Mouse (Mus musculus): ENCODE measurements around the gene Rpl7l1. TPM values are rescaled to one million over a fixed set of nuclear protein-coding genes. Genes with fewer than 3 reads are reported as not detected.
"Not testable (repeated sequence)": the region's sequence is repeated elsewhere in the genome, so short reads cannot be mapped to it uniquely, and the experiment has no call there.

Rpl7l1 gene
- total RNA-seq (2021) = 10 to 100 TPM; 59.4 to 70.8 TPM
- long read RNA-seq, experiment 1, transcript Rpl7l1-201 (7 exons, 2,606 nt) = major isoform, 56 of 100 reads
- long read RNA-seq, experiment 1, partial matches to known transcripts = 11 of 100 reads
- long read RNA-seq, experiment 1, other reads (novel, unspliced or antisense) = 33 of 100 reads
- long read RNA-seq, experiment 2, transcript Rpl7l1-201 (7 exons, 2,606 nt) = major isoform, 45 of 80 reads
- long read RNA-seq, experiment 2, partial matches to known transcripts = 9 of 80 reads
- long read RNA-seq, experiment 2, other reads (novel, unspliced or antisense) = 26 of 80 reads

DNA sequence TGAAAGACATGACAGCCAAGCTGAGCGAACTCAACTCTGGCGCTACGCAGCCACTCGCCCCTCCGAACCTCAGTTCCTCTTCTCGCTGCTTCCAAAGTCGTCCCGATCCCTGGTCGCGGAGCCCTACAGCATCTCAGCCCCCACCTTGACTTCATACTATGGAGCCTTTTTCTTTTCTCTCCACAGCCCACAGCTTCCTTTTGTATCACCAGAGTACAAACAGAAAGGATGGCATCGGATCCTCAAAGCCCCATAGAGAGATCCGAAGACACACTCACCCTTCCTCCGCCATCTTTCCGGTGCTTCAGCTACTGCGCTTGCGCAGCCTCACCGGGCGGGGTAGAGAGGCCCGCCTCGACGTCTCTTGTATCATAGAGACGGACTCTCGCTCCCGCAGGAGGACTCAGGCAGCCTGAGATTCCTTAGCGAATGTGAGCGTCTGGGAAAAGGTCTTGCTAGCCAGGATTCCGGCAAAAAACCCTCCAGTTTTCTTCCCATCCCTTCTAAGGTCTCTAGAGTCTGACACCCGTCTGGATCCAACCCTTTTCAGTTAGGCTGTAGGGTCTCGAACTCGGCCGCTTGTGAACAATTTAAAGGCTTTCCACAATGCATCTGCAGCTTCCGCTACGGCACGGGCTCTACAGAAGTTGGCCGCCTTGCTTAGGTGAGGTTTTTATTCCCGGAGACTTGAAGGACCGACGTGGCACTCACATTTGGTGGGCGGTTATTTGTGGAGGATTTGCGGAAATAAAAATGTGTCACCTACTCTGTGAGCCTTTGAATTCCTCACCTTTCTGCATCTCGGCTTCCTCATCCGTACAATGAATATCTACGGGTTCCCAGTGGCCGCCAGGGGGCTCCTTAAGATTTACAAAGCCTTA, at the start of gene Rpl7l1:
Gene Rpl7l1 (minus strand): TSS at position 332 of the 881 bp plus-strand sequence.
- peak; percentile 90 for DNase-seq

- DNase-seq = no peak
These were observed 47.5 kb upstream of the Rpl7l1 start for GRCm38 (mm10) chr17:46829856-46830535.

GRCm38 (mm10) chr17:46828935-46829334, 46.5 kb upstream of the Rpl7l1 start:
- DNase-seq = no peak

DNA sequence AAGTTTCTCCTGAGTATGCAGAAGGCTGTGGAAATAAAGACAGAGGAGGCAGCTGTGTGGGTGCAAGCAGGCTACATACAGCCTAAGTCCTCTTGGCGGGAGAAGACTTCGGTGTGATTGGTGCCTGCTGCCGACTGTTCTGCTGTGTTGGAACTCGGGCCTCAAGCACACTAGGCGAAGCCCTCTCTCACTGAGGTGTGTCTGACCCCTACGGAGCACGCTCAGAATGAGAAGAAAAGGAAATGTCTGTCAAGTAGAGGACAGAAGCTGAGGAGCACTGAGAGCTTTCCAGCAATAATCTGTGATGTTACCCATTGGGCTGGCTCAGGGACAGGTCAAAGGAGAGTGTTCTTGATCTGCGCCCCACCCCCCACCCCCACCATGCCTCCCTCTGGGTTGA, 40.6 kb upstream of the Rpl7l1 start:
- no peak for DNase-seq

DNA sequence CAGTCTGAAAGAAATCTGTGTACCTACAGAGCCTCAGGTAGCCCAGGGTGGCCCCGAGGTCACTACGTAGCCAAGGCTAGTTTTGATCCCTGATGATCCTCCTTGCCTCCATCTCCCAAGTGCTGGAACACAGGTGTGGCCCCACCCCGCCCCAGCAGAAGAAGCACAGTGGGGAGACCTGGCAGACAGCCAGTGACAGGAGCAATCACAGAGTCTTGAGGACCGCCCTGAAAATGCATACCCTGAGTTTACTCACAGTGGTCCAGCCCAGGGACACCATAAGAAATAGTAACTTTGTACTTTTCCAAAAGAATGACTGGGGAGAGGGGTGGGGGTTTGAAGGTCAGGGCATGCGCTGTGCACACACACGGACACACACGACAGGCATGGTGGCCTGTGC, 38.2 kb upstream of the Rpl7l1 start:
- DNase-seq = no peak

- DNase-seq = no peak
These were observed 35.3 kb upstream of the Rpl7l1 start for GRCm38 (mm10) chr17:46817734-46818158.

- no peak for DNase-seq
These were observed 33.8 kb upstream of the Rpl7l1 start for GRCm38 (mm10) chr17:46816306-46816705.

- DNase-seq = no peak
These were observed 32.0 kb upstream of the Rpl7l1 start for GRCm38 (mm10) chr17:46814497-46814896.

DNA sequence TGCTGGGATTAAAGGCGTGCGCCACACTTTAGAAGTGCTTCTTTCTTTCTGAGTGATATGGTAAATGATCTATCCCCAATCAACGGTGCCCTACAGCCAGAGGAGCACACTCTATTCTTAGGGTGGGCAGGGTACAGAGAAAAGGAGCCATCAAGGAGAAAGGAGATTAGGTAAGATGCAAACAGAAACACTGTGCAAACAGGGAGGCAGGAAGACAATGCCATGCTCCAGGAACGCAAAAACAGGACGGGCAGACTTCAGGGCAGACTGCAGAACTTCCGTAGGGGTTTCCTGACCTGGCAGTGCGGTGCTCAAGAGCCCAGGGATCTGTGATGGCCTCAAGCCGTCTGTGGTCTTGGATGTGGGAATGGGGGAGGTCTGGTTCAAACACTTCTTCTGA, 31.2 kb upstream of the Rpl7l1 start:
- DNase-seq = no peak

GRCm38 (mm10) chr17:46812442-46812841, 30.0 kb upstream of the Rpl7l1 start:
- no peak for DNase-seq

DNA sequence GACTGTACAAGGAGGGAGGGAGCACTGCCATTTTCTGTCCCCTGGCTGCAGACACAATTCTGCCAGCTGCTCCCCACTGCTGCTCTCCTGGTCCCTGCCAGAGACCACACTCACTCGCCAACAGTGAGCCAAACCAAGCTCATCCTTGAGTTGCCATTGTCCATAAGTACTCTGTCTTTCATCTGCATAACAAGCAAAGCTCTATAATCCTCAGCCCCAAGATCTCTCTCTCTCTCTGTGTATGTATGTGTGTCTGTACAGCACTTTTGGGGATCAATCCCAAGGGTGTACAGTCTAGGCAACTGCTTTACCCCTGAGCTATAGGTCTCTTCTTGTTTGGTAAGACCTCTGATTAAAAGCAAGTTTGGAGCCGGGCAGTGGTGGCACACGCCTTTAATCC, 28.2 kb upstream of the Rpl7l1 start:
- DNase-seq = no peak

DNA sequence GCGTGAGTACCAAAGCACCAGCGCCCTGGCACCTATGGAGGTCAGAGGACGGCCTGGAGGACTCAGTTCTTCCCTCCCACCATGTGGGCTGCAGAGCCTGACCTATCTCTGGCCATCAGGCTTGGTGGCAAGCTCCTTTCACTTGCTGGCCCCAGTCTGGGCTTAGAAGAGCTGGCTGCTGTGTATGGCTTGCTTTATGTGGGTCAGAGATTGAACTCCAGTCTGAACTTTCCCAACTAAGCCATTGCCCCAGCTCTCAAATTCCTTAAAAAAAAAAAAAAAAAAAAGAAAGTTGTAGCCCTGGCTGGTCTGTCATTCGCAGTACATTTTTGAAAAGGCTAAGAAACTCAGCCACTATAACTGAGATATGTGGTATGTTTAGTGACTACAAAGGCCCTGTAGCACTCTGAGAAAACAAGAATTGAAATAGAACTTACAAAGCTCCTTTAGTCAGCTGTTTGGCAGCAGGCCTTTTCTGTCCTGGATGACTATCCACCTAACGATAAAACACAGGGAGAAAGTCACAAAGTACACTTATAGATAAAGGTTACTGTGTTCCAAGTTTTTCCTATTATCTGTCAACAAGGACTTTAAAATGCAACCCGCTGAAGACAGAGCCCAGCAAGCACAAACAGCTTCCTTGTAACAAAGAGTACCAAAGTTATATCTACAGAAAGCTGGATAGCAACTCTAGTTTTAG, 26.8 kb upstream of the Rpl7l1 start:
- DNase-seq = no peak

- no peak for DNase-seq
These were observed 25.9 kb upstream of the Rpl7l1 start for GRCm38 (mm10) chr17:46808376-46808775.

DNA sequence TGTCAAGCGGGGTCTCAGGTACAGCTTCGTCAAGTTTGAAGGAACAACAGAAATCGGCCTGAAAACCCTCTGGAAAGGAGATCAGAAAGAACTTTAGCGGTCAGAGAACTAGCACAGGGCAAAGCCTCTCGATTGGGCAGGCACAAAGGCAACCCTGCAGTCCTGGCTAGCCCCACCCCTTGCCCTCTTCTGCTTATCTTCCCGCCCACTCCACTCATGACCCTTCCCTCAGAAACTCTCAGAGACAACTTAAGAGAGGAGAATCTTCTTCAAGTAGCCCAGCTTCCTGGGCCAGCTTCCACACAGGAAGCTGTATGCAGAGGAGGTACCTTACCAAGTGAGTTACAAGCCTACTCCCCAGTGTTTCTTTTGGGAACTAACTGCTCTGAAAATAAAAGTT, 19.3 kb upstream of the Rpl7l1 start:
- no peak for DNase-seq

GRCm38 (mm10) chr17:46799680-46800079, 17.2 kb upstream of the Rpl7l1 start:
- DNase-seq = no peak

- DNase-seq = no peak
These were observed 14.9 kb upstream of the Rpl7l1 start for GRCm38 (mm10) chr17:46797386-46797785.

GRCm38 (mm10) chr17:46796743-46797142, 14.3 kb upstream of the Rpl7l1 start:
- no peak for DNase-seq

- DNase-seq = no peak
These were observed 10.5 kb upstream of the Rpl7l1 start for GRCm38 (mm10) chr17:46792963-46793362.

- DNase-seq = not testable (repeated sequence)
These were observed 5.5 kb upstream of the Rpl7l1 start for GRCm38 (mm10) chr17:46787974-46788373.

GRCm38 (mm10) chr17:46786952-46787351, 4.5 kb upstream of the Rpl7l1 start:
- no peak for DNase-seq

- no peak for DNase-seq
These were observed 722 bp upstream of the Rpl7l1 start for GRCm38 (mm10) chr17:46783222-46783565.

- no peak for DNase-seq
These were observed 596 bp downstream of the Rpl7l1 start for GRCm38 (mm10) chr17:46781876-46782275.

Data from gastrocnemius, postnatal 10 days (tissue).